Mouse (Mus musculus): Measurements from ENCODE around the gene Klhl21.

Klhl21 gene

DNA sequence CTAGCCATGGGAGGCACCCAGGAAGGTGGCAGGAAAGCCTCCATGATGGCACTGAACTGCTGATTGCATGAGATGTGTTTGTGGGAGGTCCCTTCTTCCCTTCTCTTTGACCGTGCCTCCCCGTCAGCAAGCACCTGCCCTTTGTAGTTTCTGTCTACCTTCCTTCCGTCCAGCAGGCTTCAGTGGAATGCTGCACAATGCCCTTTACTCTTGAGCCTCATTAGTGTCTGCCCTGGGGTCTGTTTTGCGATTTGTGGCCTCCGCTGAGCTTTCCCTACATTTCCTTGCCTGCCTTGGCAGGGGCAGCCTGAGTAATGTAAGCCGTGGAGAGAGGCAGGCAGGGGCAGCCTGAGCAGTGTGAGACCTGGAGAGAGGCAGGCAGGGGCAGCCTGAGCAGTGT lies 36.0 kb downstream of the Klhl21 start:
- ATAC-seq (ENCODE audit: insufficient number of reproducible peaks, low FRiP score, low TSS enrichment): no peak

GRCm38 (mm10) chr4:152062390-152063110 lies 53.9 kb downstream of the Klhl21 start:
- no peak for ATAC-seq (ENCODE audit: insufficient number of reproducible peaks, low FRiP score, low TSS enrichment)

DNA sequence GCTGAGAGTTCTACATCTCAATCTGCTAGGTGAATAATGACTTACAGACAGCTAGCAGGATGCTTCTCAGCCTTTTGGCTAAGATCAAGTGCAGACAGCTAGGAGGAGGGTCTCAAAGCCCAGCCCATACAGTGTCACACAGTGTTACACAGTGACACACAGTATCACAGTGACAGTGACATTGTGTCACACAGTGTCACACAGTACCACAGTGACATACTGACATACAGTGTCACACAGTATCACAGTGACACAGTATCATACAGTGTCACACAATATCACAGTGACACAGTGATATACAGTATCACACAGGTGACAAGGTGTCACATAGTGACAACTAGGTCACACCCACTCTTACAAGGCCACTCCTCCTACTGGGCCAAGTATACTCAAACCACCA lies 58.7 kb downstream of the Klhl21 start:
- no peak for ATAC-seq (ENCODE audit: insufficient number of reproducible peaks, low FRiP score, low TSS enrichment)
